Mouse (Mus musculus): ENCODE measurements around the gene Batf3. TPM values are rescaled to one million over a fixed set of nuclear protein-coding genes. Genes with fewer than 3 reads are reported as not detected.
"Not testable (repeated sequence)": the region's sequence is repeated elsewhere in the genome, so short reads cannot be mapped to it uniquely, and the experiment has no call there.

Gene Batf3
- total RNA-seq, 2 experiments from 2014 or later, result not detected

GRCm38 (mm10) chr1:191123696-191124095 lies 26.0 kb downstream of the Batf3 start:
- ATAC-seq (replicated peaks; ENCODE audit: low FRiP score, poor library complexity, severe bottlenecking), result no peak

DNA sequence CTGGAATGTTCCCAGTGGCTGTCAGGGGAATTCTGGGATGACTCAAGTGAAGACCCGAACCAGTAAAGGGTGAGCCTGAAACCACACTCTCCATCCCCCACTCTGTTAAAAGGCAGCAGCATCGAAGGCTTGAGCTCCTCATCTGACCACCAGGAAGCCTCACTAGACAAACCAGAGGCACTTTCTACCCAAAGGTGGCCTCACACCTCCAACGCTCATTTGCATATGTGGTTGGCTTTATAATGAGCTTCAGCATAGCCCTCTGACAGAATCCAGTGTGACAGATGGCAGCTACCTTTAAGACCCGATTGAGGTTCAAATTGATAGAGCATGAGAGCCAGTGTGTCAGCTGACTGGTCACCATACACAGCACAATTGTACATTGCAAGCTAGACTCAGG lies 26.6 kb downstream of the Batf3 start:
- ATAC-seq (replicated peaks; ENCODE audit: low FRiP score, poor library complexity, severe bottlenecking), result no peak

DNA sequence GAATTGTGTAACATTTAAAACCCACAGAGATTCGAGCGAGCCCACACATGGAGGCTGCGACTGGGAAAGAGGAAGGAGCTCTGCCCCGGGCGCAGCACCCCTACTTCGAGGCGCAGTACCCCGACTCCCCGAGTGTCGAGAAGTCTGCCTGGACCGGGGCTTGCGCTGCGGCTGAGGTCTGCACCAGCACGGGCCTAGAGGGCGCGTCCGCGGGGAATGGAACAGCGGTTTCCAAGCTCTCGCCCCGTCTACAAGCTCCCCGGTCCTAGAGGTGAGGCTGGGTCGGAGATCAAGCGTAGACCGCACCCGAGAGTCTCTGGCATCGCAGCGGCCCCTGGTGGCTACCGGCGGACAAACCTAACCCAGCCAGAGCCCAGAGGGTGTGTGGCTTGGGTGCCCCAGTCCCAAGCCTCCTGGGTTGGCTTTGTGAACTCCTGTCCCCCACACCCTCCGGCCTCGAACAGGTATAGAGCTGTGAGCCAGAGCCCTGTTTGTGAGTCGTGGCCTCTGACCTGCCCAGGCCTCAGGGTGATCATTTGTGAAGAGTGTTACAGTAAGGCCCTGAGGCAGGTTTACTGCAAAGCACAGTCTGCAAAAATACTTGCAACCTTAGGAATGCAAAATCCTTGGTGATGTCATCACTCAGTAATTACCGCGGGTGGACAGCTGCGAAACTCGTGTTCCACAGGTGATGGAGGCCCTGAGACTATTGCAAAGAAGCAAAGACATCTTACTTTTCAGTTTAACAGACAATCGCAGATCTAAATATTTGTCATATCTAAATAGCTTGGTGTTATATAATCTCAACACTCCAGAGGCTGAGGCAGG lies 28.4 kb downstream of the Batf3 start:
- ATAC-seq (replicated peaks; ENCODE audit: low FRiP score, poor library complexity, severe bottlenecking), result peak; percentile 71

- no peak for ATAC-seq (replicated peaks; ENCODE audit: low FRiP score, poor library complexity, severe bottlenecking)
Observed at GRCm38 (mm10) chr1:191131692-191132091, 34.0 kb downstream of the Batf3 start.

DNA sequence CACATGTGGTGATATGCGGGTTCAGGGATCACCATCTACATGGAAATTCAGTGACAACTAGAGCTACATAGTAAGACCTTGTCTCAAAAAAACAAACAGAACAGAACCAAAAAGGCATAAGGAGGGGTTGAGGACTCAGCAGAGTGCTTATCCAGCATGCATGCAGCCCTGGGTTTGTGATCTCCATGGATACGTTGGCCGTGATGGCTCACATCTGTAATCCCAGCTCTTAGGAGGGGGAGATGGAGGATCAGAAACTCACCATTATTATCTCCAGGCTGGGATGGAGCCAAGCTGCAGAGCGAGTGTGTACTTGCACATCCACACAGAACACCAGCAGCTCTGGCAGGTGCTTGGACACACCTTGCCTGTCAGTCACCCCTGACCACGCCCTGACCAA lies 34.6 kb downstream of the Batf3 start:
- ATAC-seq (replicated peaks; ENCODE audit: low FRiP score, poor library complexity, severe bottlenecking), result no peak

GRCm38 (mm10) chr1:191132934-191133333 lies 35.3 kb downstream of the Batf3 start:
- no peak for ATAC-seq (replicated peaks; ENCODE audit: low FRiP score, poor library complexity, severe bottlenecking)

- ATAC-seq (replicated peaks; ENCODE audit: low FRiP score, poor library complexity, severe bottlenecking), result no peak
Observed at GRCm38 (mm10) chr1:191135406-191135805, 37.8 kb downstream of the Batf3 start.

DNA sequence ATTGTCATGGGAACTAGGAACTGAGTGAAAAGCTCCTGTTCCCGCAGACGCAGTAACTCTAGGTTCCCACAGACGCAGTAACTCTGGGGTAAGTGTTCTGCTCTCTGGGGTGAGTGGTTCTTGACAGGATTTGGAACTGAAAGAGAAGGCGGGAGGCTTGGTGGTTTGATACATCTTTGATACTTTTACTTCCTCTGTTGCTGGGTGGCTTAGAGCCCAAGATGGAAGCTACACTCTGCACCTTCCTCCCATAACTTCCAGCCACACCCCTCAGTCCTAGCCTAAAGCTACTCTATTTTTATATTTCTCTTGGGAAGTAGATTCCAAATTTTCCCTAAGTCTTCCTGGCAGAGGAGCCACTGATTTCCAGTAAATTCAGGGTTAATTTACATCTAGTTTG lies 40.8 kb downstream of the Batf3 start:
- ATAC-seq (replicated peaks; ENCODE audit: low FRiP score, poor library complexity, severe bottlenecking), result no peak

GRCm38 (mm10) chr1:191138874-191139495 lies 41.3 kb downstream of the Batf3 start:
- ATAC-seq (replicated peaks; ENCODE audit: low FRiP score, poor library complexity, severe bottlenecking), result no peak

DNA sequence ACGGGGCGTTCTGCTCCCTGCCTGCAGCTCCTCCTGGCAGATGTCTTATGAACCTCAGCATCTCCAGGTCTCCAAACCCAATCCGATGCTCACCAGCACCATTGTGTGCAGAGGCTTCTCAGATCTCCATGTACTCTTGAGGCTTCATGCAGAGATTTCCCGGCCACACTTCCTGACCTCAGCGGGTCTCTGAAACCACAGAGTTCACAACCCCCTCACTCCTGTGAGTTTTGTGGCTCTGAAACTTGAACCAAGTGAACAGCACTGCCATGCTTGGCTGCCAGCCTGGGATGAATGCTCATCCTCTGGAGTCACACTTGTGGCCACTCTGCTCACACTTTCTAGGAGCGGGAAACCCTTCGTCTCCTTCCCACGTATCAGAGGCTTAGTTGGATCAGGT lies 43.3 kb downstream of the Batf3 start:
- no peak for ATAC-seq (replicated peaks; ENCODE audit: low FRiP score, poor library complexity, severe bottlenecking)

- ATAC-seq (replicated peaks; ENCODE audit: low FRiP score, poor library complexity, severe bottlenecking), result not testable (repeated sequence)
Observed at GRCm38 (mm10) chr1:191149489-191149888, 51.8 kb downstream of the Batf3 start.

DNA sequence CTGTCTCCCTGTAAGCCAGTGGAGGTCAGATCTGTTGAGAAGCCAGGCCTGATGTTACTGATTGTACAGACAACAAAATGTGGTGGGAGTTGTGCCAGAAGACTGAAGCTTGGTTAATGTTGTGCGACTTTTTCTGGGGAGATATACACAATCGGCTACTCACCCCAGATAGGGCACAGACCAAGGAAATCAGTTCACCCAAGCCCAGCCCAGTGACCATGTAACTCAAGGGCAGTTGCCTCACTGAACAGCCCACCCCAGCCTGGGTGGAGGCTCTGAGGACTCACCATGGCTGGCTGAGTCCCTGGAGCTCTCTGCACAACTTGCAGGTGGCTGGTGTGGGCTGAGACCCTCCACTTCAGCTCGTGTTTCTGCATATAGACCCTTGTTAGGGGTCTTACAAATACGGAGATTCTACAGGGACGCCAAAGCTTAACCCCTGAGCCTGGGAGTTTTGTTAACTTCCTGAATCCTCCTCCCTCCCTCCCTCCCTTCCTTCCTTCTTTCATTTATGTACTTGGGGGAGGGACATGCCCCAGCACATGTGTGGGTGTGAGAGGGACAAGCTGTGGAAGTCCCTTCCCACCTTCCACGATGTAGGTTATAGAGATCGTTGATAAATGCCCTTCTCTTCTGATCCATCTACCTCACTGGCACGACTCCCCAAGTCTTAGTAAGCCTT lies 53.4 kb downstream of the Batf3 start:
- ATAC-seq (replicated peaks; ENCODE audit: low FRiP score, poor library complexity, severe bottlenecking), result no peak

- peak; percentile 82 for ATAC-seq (replicated peaks; ENCODE audit: low FRiP score, poor library complexity, severe bottlenecking)
Observed at GRCm38 (mm10) chr1:191153052-191153451, 55.4 kb downstream of the Batf3 start.

GRCm38 (mm10) chr1:191154314-191154713 lies 56.7 kb downstream of the Batf3 start:
- ATAC-seq (replicated peaks; ENCODE audit: low FRiP score, poor library complexity, severe bottlenecking), result no peak

Other genes with a start within 250 kb of the Batf3 start
- gene Rps6kc1, start 186.1 kb upstream of the Batf3 start, total RNA-seq (2015; ENCODE audit: low replicate concordance), result 0.19 and 4.0 TPM in 2 replicates
- gene Rps6kc1, start 186.1 kb upstream of the Batf3 start, total RNA-seq (2017; ENCODE audit: low replicate concordance), result 4.2 and 4.6 TPM in 2 replicates
- gene Angel2, start 172.7 kb upstream of the Batf3 start, total RNA-seq (2015; ENCODE audit: low replicate concordance), result 4.2 and 12.1 TPM in 2 replicates
- 8.9 and 12.6 TPM in 2 replicates for gene Angel2, start 172.7 kb upstream of the Batf3 start, total RNA-seq (2017; ENCODE audit: low replicate concordance)
- not detected in 2 replicates for gene Vash2, start 118.6 kb upstream of the Batf3 start, total RNA-seq (2015; ENCODE audit: low replicate concordance)
- gene Vash2, start 118.6 kb upstream of the Batf3 start, total RNA-seq (2017; ENCODE audit: low replicate concordance), result 0.42 TPM in 1 of 2 replicates, not detected in the other
- 9.4 and 13.6 TPM in 2 replicates for gene Flvcr1, start 71.7 kb upstream of the Batf3 start, total RNA-seq (2015; ENCODE audit: low replicate concordance)
- 5.3 and 7.8 TPM in 2 replicates for gene Flvcr1, start 71.7 kb upstream of the Batf3 start, total RNA-seq (2017; ENCODE audit: low replicate concordance)
- gene Spata45, start 61.2 kb upstream of the Batf3 start, total RNA-seq (2015; ENCODE audit: low replicate concordance), result not detected in 2 replicates
- gene Spata45, start 61.2 kb upstream of the Batf3 start, total RNA-seq (2017; ENCODE audit: low replicate concordance), result not detected in 2 replicates
- gene Tatdn3, start 34.9 kb upstream of the Batf3 start, total RNA-seq (2015; ENCODE audit: low replicate concordance), result 5.6 and 8.5 TPM in 2 replicates
- 1.3 TPM in 1 of 2 replicates, not detected in the other for gene Tatdn3, start 34.9 kb upstream of the Batf3 start, total RNA-seq (2017; ENCODE audit: low replicate concordance)
- gene Nsl1, start 34.8 kb upstream of the Batf3 start, total RNA-seq (2015; ENCODE audit: low replicate concordance), result 2.1 and 6.7 TPM in 2 replicates
- gene Nsl1, start 34.8 kb upstream of the Batf3 start, total RNA-seq (2017; ENCODE audit: low replicate concordance), result 3.8 and 7.5 TPM in 2 replicates
- gene Fam71a, start 67.0 kb downstream of the Batf3 start, total RNA-seq (2015; ENCODE audit: low replicate concordance), result not detected in 2 replicates
- gene Fam71a, start 67.0 kb downstream of the Batf3 start, total RNA-seq (2017; ENCODE audit: low replicate concordance), result not detected in 2 replicates
- gene Atf3, start 120.2 kb downstream of the Batf3 start, total RNA-seq (2015; ENCODE audit: low replicate concordance), result 0.42 and 6.0 TPM in 2 replicates
- gene Atf3, start 120.2 kb downstream of the Batf3 start, total RNA-seq (2017; ENCODE audit: low replicate concordance), result 3.2 and 13.4 TPM in 2 replicates
- gene Nenf, start 220.3 kb downstream of the Batf3 start, total RNA-seq (2015; ENCODE audit: low replicate concordance), result 2.3 and 21.5 TPM in 2 replicates
- 0.60 and 9.2 TPM in 2 replicates for gene Nenf, start 220.3 kb downstream of the Batf3 start, total RNA-seq (2017; ENCODE audit: low replicate concordance)
- gene Tmem206, start 228.1 kb downstream of the Batf3 start, total RNA-seq (2015; ENCODE audit: low replicate concordance), result 3.3 TPM in 2 replicates
- gene Tmem206, start 228.1 kb downstream of the Batf3 start, total RNA-seq (2017; ENCODE audit: low replicate concordance), result 4.2 and 5.7 TPM in 2 replicates

Data from erythroblast, adult 5-6 weeks (primary cell).